ENCODE assay signal across 8 mouse cellular contexts in the genomic region with DNA sequence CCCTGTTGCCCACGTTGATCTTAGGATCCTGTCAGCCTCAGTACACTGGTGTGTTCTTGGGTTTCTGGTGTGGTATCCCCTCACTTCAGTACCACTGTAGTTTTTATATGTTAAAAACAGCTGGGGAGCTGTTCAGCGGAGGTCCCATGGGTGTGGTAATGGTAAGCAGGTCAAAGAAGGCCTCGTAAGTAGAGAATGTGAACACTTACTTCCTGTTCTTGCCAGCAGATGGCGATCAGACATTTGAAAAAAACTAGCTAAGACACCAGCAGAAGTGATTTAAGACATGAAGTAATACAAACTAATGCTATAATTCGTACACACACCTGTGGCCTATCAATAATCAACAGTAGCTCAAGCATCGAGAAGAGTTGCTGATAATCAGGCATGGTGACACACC. TPM values are rescaled to one million over a fixed set of nuclear protein-coding genes. Genes with fewer than 3 reads are reported as not detected.
DNase-seq lines count a peak whose midpoint lies in the region; ATAC-seq and TF ChIP-seq lines count a peak whose summit lies in the region.

No protein-coding gene starts in this region.

- H3K4me3 ChIP-seq in limb, embryonic 11.5 days (ENCODE audit: low read depth, low read length) = no peak overlapping the region
- H3K4me3 ChIP-seq in limb, embryonic 10.5 days = no peak overlapping the region
- H3K4me3 ChIP-seq in MEL (ENCODE audit: control insufficient read depth in 1 of 2, insufficient read depth in 1 of 2, low read depth in 2 of 2, low read length in 2 of 2) = no peak overlapping the region

- no peak overlapping the region for H3K27ac ChIP-seq in limb, embryonic 11.5 days (replicated peaks; ENCODE audit: low read depth, low read length)
- H3K27ac ChIP-seq in limb, embryonic 10.5 days = no peak overlapping the region
- H3K27ac ChIP-seq in MEL (ENCODE audit: control insufficient read depth, low read depth, low read length) = no peak overlapping the region

- peak; percentile 92 for TF ChIP-seq RAD21 in MEL (IDR thresholded peaks at IDR 0.05; ENCODE audit: low read depth, low read length)

- ATAC-seq in limb, embryonic 11.5 days (ENCODE audit: insufficient number of reproducible peaks, low FRiP score, low TSS enrichment, low read depth) = no peak

- WGBS in limb, embryonic 11.5 days = 29% methylated on average over 6 of the region's 6 CpGs
- 41% methylated on average over 6 of the region's 6 CpGs for WGBS in limb, embryonic 10.5 days

- H3K36me3 ChIP-seq in limb, embryonic 11.5 days (ENCODE audit: control insufficient read depth, insufficient read depth, low read length) = no peaks in the 10 kb centered on the region
- peaks cover 71% of the 10 kb centered on the region for H3K36me3 ChIP-seq in limb, embryonic 10.5 days
- H3K36me3 ChIP-seq in MEL (ENCODE audit: control insufficient read depth in 1 of 2, insufficient read depth in 2 of 2, low read length in 2 of 2) = no peaks in the 10 kb centered on the region; a peak in 1 of 4 replicates

- H3K9ac ChIP-seq in limb, embryonic 11.5 days (ENCODE audit: low read length) = no peak overlapping the region
- H3K9ac ChIP-seq in MEL (ENCODE audit: control insufficient read depth, low read depth, low read length, poor library complexity, severe bottlenecking) = no peak overlapping the region

- no peaks in the 10 kb centered on the region for H3K79me2 ChIP-seq in MEL (ENCODE audit: control insufficient read depth, insufficient read depth, low read length, poor library complexity)

- no peak for TF ChIP-seq EP300 in MEL (IDR thresholded peaks at IDR 0.05; ENCODE audit: low read depth in 1 of 2, low read length in 2 of 2)

- TF ChIP-seq POLR2A in MEL (IDR thresholded peaks at IDR 0.05; ENCODE audit: control insufficient read depth in 1 of 2, insufficient read depth in 1 of 2, low read depth in 1 of 2, low read length in 2 of 2, poor library complexity in 1 of 2) = no peak

- TF ChIP-seq CTCF in MEL (IDR thresholded peaks at IDR 0.05 in 2 of 3, conservative IDR thresholded peaks at IDR 0.05 in 1 of 3; ENCODE audit: control insufficient read depth in 1 of 3, insufficient read depth in 1 of 3, low read depth in 2 of 3, low read length in 3 of 3, poor library complexity in 1 of 3, severe bottlenecking in 1 of 3) = peak; percentile 23 to 88 (median 58); a peak in 5 of 6 replicates

- peak; percentile 64 for DNase-seq in limb, embryonic 11.5 days (ENCODE audit: low spot score)
- DNase-seq in limb, embryonic 10.5 days (ENCODE audit: low spot score) = no peak
- peak; percentile 81 for DNase-seq in MEL (ENCODE audit: low read depth, low spot score)
- DNase-seq in c-Kit-positive CD71-positive TER-119-negative erythroid progenitor cells, embryonic 14.5 days (ENCODE audit: low read depth) = peak; percentile 61
- peak; percentile 10 for DNase-seq in gonadal fat pad, adult 2 months (ENCODE audit: low read depth)
- peak; percentile 11 to 60 for DNase-seq in layer of hippocampus, postnatal 25 days (ENCODE audit: extremely low spot score in 1 of 2, low spot score in 1 of 2)
- DNase-seq in naive thymus-derived CD4-positive, alpha-beta T cell, adult 2 months (ENCODE audit: low read depth) = peak; percentile 87
- peak; percentile 23 to 28 for DNase-seq in urinary bladder, postnatal 36 days (ENCODE audit: low spot score in 2 of 2)

- H3K9me3 ChIP-seq in limb, embryonic 11.5 days (ENCODE audit: control insufficient read depth, low read length) = no peaks in the 10 kb centered on the region
- H3K9me3 ChIP-seq in limb, embryonic 10.5 days (replicated peaks) = no peaks in the 10 kb centered on the region
- no peaks in the 10 kb centered on the region for H3K9me3 ChIP-seq in MEL (replicated peaks; ENCODE audit: insufficient read depth, low read length)

- H3K4me2 ChIP-seq in limb, embryonic 11.5 days (ENCODE audit: low read depth, severe bottlenecking) = no peak overlapping the region

- no peaks in the 10 kb centered on the region for H3K27me3 ChIP-seq in limb, embryonic 11.5 days (ENCODE audit: control insufficient read depth, insufficient read depth, low read length)
- no peaks in the 10 kb centered on the region for H3K27me3 ChIP-seq in limb, embryonic 10.5 days (ENCODE audit: low read depth, poor library complexity, severe bottlenecking)
- no peaks in the 10 kb centered on the region for H3K27me3 ChIP-seq in MEL (ENCODE audit: control insufficient read depth in 1 of 2, insufficient read depth in 2 of 2, low read length in 2 of 2)

- no peaks in the 10 kb centered on the region for H3K4me1 ChIP-seq in limb, embryonic 11.5 days (ENCODE audit: control insufficient read depth, insufficient read depth, low read length)
- H3K4me1 ChIP-seq in limb, embryonic 10.5 days = 0 out of 2 replicates have a peak, but pooled peaks cover 4% of the 10 kb centered on the region
- no peaks in the 10 kb centered on the region for H3K4me1 ChIP-seq in MEL (ENCODE audit: control insufficient read depth in 1 of 2, insufficient read depth in 2 of 2, low read length in 2 of 2)

TF ChIP-seq in MEL, 35 proteins besides CTCF, POLR2A, EP300 and RAD21:
- peak; percentile 62 for TF ChIP-seq ZNF384 (IDR thresholded peaks at IDR 0.05; ENCODE audit: low read depth, low read length)
- TF ChIP-seq SMC3 (IDR thresholded peaks at IDR 0.05; ENCODE audit: low read depth, low read length) = peak; percentile 93
- no peak for TF ChIP-seq BHLHE40 (IDR thresholded peaks at IDR 0.05; ENCODE audit: borderline replicate concordance, low read depth, low read length)
- peak; percentile 82 for TF ChIP-seq ZC3H11A (IDR thresholded peaks at IDR 0.05; ENCODE audit: low read depth, low read length)

RNA-seq across cellular contexts. Expression of gene Reck, which starts 31.1 kb away (rescaled TPM):
- 25.7 and 26.1 TPM in 2 replicates for polyA plus RNA-seq in limb, embryonic 11.5 days (2014; fragmentation: Nextera tagmentation; extraction: Ambion mirVana)
- polyA plus RNA-seq in limb, embryonic 10.5 days (2016; fragmentation: Nextera tagmentation; extraction: Ambion mirVana) = 20.2 and 22.9 TPM in 2 replicates
- 0.12 and 0.13 TPM in 2 replicates for total RNA-seq in MEL (2012; rRNA removed)
- under 1 TPM in 1 of 2 experiments, not detected in 1; 0.60 TPM for polyA plus RNA-seq in MEL (2012; ENCODE audit: insufficient read depth in 1 of 2, insufficient read length in 2 of 2, low read depth in 1 of 2, low replicate concordance in 2 of 2, missing spikeins in 1 of 2)
- 16.0 and 17.6 TPM in 2 replicates for polyA plus RNA-seq in gonadal fat pad, adult 2 months (2012; rRNA removed)
- total RNA-seq in layer of hippocampus, postnatal 25 days (2021) = 1 to 10 TPM; 5.2 to 6.0 TPM

RNA-seq across cellular contexts. Expression of gene Glipr2, which starts 50.8 kb away (rescaled TPM):
- 70.4 and 75.2 TPM in 2 replicates for polyA plus RNA-seq in limb, embryonic 11.5 days (2014; fragmentation: Nextera tagmentation; extraction: Ambion mirVana)
- polyA plus RNA-seq in limb, embryonic 10.5 days (2016; fragmentation: Nextera tagmentation; extraction: Ambion mirVana) = 30.1 and 44.7 TPM in 2 replicates
- total RNA-seq in MEL (2012; rRNA removed) = 22.8 and 30.6 TPM in 2 replicates
- 10 to 100 TPM in 1 of 2 experiments, not detected in 1; 25.0 TPM for polyA plus RNA-seq in MEL (2012; ENCODE audit: insufficient read depth in 1 of 2, insufficient read length in 2 of 2, low read depth in 1 of 2, low replicate concordance in 2 of 2, missing spikeins in 1 of 2)
- polyA plus RNA-seq in gonadal fat pad, adult 2 months (2012; rRNA removed) = 8.4 and 10.2 TPM in 2 replicates
- total RNA-seq in layer of hippocampus, postnatal 25 days (2021) = 1 to 10 TPM; 2.2 to 3.1 TPM

RNA-seq across cellular contexts. Expression of gene Olfr155, which starts 55.1 kb away (rescaled TPM):
- not detected in 2 replicates for polyA plus RNA-seq in limb, embryonic 11.5 days (2014; fragmentation: Nextera tagmentation; extraction: Ambion mirVana)
- polyA plus RNA-seq in limb, embryonic 10.5 days (2016; fragmentation: Nextera tagmentation; extraction: Ambion mirVana) = not detected in 2 replicates
- total RNA-seq in MEL (2012; rRNA removed) = not detected in 2 replicates
- not detected for polyA plus RNA-seq in MEL (2012; ENCODE audit: insufficient read depth in 1 of 2, insufficient read length in 2 of 2, low read depth in 1 of 2, low replicate concordance in 2 of 2, missing spikeins in 1 of 2)
- not detected in 2 replicates for polyA plus RNA-seq in gonadal fat pad, adult 2 months (2012; rRNA removed)
- total RNA-seq in layer of hippocampus, postnatal 25 days (2021) = not detected

Comparison
In these comparisons a context has a peak if more than half of its experiments do, and no peak if none do; other contexts are left out.
1. RNA of gene Reck, which starts 31.1 kb away (polyA plus RNA-seq): 25.7 to 26.1 TPM in limb, embryonic 11.5 days, 20.2 to 22.9 TPM in limb, embryonic 10.5 days and 16.0 to 17.6 TPM in gonadal fat pad, adult 2 months; 0.60 TPM in MEL; every median in the first group is over 10 times any median in the second.